Mouse (Mus musculus) left cerebral cortex, adult 18-20 months (tissue): ENCODE results near the gene Ndp. TPM values are rescaled to one million over a fixed set of nuclear protein-coding genes. Genes with fewer than 3 reads are reported as not detected.

Source experiments
- DNase-seq, 2 experiments: peaks; one replicate each; pipeline ENCODE4 v3.0.0; 2021 to 2022; ENCODE audit warnings: low spot score in 2 of 2, mixed read lengths in 1 of 2
- long read RNA-seq, 2 experiments: library from polyadenylated mRNA; stranded (forward); transcript quantifications; one replicate each; pipeline ENCODE4 v2.0.0; 2021
- total RNA-seq, 2 experiments: library from RNA; stranded (reverse); gene quantifications; 2 replicates each; pipeline ENCODE4 v1.2.3; 2021

Ndp gene
- total RNA-seq = 10 to 100 TPM in 1 of 2 experiments, 1 to 10 TPM in 1; 7.7 to 11.5 TPM
- long read RNA-seq, experiment 1, partial matches to known transcripts = 0 of 4 reads
- long read RNA-seq, experiment 1, other reads (novel, unspliced or antisense) = 0 of 4 reads
- long read RNA-seq, experiment 2, transcript Ndp-201 (3 exons, 1,939 nt) = major isoform, 8 of 8 reads
- long read RNA-seq, experiment 2, partial matches to known transcripts = 0 of 8 reads
- long read RNA-seq, experiment 2, other reads (novel, unspliced or antisense) = 0 of 8 reads

- DNase-seq = no peak
Measured at GRCm38 (mm10) chrX:16911241-16911873, at the start of gene Ndp. Ndp (minus strand) TSS chrX:16911774.

GRCm38 (mm10) chrX:16954767-16955166, 43.2 kb upstream of the Ndp start:
- DNase-seq = no peak

GRCm38 (mm10) chrX:16918006-16918405, 6.4 kb upstream of the Ndp start:
- DNase-seq = no peak

GRCm38 (mm10) chrX:16913118-16913517, 1.5 kb upstream of the Ndp start:
- DNase-seq = no peak

- no peak for DNase-seq
Measured at GRCm38 (mm10) chrX:16911911-16912310, 337 bp upstream of the Ndp start.

- no peak for DNase-seq
Measured at GRCm38 (mm10) chrX:16910211-16911095, 1.1 kb downstream of the Ndp start.

GRCm38 (mm10) chrX:16908652-16909051, 2.9 kb downstream of the Ndp start:
- DNase-seq = no peak

GRCm38 (mm10) chrX:16907554-16907953, 4.0 kb downstream of the Ndp start:
- DNase-seq = no peak

GRCm38 (mm10) chrX:16894377-16895175, 17.0 kb downstream of the Ndp start:
- no peak for DNase-seq

GRCm38 (mm10) chrX:16867640-16868314, 43.8 kb downstream of the Ndp start:
- no peak for DNase-seq

- DNase-seq = no peak
Measured at GRCm38 (mm10) chrX:16860244-16860643, 51.3 kb downstream of the Ndp start.

- no peak for DNase-seq
Measured at GRCm38 (mm10) chrX:16846034-16846433, 65.5 kb downstream of the Ndp start.

- DNase-seq = no peak
Measured at GRCm38 (mm10) chrX:16841443-16841842, 70.1 kb downstream of the Ndp start.

GRCm38 (mm10) chrX:16837293-16837692, 74.3 kb downstream of the Ndp start:
- DNase-seq = no peak

- DNase-seq = no peak
Measured at GRCm38 (mm10) chrX:16836488-16837082, 75.0 kb downstream of the Ndp start.

Other genes starting within 250 kb of the Ndp start
- gene Maob, start 94.4 kb downstream of the Ndp start, total RNA-seq = 10 to 100 TPM; 16.1 to 17.8 TPM